Mouse (Mus musculus) stomach, postnatal 0 days (tissue): ENCODE results near the gene Ccdc194.

Experiments used
- CTCF ChIP-seq: IDR thresholded peaks from 2 replicates; pipeline ENCODE4 v1.5.1; 2016; ENCODE audit warnings: antibody characterized with exemption, low read depth, mild to moderate bottlenecking, moderate library complexity
- EP300 ChIP-seq: optimal IDR thresholded peaks from 2 replicates; pipeline ENCODE3; 2016; ENCODE audit warnings: antibody characterized with exemption

- no peak for TF ChIP-seq CTCF
- TF ChIP-seq EP300: no peak
These were observed 55.2 kb downstream of the Ccdc194 start for GRCm38 (mm10) chr8:71470146-71470912.
